Mouse (Mus musculus) cerebellum, adult 8-10 months (tissue): ENCODE measurements around the gene Jag1.

ENCODE experiments used
- DNase-seq: peaks from one replicate; pipeline ENCODE4 v3.0.0; 2022

The Jag1 gene

DNA sequence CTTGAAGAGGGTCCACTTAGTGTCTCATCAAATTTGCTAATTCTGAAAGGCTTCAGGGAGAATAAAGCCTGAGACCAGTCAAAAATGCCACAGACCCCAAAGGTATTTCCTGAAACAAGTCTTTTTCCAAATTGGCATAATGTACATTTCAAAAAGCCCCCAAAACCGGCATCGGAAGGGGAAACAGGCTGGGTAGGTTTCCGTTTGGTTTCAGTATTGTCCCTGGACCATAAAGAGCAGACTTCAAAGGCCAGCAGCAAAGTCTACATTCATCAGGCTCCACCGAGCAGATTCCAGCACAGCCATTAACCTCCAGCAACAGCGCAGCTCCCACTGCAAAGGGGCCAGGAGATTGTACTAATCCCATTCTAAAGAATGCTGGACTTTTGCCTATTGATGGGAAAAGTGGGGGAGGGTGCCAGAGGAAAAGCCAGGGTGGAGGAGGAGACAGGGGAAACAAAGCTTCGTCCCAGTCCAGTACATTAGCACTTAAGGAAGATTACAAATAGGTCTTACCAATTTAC lies 17.2 kb downstream of the Jag1 start:
- no peak for DNase-seq

DNA sequence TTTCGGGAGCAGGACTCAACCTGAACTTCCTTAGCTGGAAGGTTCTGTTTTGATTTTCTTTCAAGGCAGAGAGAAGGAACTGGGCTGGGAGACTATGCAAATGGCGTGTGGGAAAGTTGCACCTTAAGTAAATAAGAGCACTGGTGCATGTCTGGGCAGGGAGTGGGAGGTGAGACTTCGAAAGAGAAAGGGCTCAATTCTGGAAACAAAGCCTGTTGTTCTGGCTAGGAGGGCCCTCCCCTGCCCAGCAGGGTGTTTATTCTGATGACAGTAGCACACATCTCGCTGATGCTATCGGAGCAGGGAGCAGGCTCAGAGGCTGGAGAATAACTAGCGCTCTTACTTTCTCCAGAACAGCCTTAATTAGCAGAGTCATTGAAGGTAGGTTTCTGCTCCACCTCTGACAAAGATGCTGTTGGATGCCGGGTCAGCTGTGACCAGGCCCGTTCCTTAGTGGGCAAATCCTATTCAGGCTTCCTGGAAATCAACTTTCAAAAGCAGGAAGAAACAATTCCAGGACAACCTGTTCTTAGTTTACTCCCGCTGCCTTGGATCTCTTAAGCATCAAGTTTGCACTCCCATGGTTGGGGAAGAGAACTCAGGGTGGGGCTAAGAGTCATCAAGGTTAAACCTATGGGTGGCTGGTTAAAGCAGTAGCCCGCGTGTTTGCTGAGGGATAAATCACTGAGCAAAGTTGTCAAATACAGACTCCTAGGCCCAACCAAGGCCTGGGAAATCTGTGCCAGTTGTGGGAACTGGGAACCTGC lies 18.0 kb downstream of the Jag1 start:
- DNase-seq, result no peak

DNA sequence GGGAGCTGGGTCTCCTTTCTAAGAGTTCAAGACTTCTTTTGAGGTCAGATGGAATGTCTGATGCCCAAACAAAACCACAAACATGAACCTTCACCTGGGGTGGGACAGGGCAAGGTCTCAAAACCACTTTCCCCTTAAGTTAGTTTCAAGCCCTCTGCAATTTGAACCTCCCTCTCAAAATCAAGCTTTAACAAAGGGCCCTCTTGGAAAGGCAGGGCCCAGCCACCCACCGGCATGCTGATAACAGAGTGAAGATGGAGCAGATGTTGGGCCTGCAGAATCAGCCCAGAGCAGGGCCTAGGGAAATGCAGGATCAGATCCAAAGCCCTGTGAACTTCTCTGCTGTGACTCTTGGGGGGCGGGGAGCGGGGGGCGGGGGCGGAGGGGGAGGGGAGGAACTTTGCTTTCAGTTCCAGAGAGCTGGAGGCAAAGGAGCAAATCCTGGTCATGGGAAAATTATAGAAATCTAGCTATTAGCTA lies 19.4 kb downstream of the Jag1 start:
- no peak for DNase-seq

DNA sequence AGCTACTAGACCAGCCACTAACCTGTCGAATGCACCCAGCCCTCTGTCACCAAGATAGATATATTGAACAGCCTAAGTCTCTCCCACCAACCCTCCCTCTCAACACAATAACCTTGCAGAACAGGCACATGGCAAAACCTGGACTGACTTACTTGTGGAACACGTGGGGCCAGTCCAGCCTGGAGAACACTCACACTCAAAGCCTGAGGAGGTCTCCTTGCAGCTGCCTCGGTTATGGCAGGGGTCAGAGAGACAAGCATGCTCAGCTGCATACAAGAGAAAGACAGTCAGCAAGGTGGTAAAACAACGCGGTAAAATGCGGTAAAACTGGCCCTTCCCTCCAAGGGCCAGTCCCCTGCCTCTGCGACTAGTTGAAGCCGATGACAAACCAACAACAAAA lies 22.1 kb downstream of the Jag1 start:
- DNase-seq, result no peak

DNA sequence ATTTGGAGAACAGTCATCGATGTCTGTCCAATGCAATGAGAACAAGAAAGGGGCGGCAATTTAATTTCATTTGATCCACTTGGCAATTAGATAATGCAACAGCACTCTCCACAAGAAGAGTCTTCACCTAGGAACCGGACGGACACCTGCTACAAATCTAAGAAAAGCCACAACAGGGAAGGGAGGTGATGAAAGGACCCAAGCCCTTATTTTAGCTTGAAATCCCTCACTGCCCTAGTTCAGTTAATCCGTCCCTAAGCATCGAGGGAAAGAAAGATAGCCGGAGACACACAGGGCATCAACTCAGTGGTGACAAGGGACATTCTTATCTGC lies 23.2 kb downstream of the Jag1 start:
- no peak for DNase-seq

DNA sequence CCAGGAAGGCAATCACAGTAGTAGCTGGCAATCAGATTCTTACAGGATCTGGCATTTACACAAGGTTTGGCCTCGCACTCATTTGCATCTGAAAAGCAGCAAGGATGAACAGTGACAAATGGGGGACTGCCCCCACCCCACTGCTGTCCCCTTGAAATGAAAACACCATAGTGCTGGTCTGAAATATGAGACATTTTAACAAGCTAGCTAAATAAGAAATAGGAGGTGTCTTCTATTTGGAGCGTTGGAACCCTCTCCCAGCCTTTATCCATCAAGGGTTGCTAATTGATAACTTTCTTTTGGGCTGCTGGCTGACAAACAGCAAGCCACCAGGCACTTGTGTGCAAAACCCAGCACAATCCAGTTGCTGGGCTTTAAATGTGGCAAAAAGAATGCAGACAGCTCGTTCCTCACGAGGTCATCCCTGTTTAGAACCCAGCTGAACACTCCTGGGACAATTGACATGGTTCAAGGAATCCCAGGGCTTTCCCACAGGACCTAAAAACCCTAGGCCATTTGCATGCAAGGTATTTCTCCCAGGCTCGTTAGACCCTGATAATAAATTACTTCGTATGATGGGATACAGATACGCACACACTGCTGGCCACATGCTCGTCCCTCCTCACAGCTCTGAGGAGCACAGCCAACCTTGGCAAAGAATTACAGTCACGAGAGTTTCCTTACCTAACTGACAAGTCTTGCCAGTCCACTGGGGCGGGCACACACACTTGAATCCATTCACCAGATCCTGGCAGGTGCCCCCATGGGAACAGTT lies 23.7 kb downstream of the Jag1 start:
- no peak for DNase-seq

DNA sequence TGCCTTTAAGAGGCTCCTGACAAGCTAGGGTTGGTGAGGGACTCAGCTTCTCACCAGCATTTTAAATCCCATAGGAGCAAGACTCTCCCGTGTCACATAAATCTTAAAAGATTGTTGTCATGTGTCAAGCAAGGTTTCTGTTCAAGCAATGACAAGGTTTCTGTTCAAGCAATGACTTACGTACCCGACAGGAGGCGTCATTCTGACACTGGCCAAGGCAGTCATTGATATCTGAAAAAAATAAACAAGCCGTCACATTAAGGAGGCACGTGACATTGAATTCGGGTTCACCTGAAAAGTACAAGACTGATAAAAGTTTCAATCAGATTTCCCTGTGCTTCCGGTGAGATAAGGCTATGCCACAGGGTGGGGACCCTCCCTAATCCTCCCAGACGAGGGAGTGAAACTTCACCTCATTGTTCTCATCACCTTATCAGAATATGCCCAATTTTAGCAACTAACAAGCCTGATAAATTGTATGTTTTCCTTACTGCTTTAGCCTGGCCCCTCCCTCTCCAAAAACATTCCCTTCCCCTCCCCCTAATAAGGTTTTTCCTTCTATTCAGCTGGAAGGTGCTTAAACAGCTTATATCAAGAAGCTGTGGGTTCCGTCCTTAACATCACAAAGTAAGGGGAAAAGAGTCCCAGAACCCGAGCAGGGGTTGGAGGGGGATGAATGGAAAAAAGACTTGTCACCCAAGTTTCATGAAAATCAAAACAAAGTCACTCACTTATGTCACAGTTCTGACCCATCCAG lies 24.5 kb downstream of the Jag1 start:
- no peak for DNase-seq

DNA sequence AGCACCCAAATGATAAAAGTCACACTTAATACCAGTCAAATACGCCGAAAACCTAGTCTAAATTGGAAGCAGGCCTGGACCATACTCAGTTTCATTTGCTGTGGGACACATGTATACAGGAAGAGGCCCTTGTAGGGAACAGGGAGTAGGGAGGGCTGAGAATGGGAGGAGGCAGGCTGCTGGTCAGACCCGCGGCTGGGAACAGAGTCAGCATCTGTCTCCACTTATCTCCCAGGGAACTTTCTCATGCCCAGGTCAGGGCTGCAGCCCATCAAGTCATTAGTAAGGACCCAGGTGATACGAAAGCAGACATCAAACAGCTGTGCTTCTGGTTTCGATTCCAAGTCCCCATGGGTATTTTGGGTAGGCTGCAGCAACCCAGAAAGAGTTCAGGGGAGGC lies 28.7 kb downstream of the Jag1 start:
- DNase-seq, result no peak

DNA sequence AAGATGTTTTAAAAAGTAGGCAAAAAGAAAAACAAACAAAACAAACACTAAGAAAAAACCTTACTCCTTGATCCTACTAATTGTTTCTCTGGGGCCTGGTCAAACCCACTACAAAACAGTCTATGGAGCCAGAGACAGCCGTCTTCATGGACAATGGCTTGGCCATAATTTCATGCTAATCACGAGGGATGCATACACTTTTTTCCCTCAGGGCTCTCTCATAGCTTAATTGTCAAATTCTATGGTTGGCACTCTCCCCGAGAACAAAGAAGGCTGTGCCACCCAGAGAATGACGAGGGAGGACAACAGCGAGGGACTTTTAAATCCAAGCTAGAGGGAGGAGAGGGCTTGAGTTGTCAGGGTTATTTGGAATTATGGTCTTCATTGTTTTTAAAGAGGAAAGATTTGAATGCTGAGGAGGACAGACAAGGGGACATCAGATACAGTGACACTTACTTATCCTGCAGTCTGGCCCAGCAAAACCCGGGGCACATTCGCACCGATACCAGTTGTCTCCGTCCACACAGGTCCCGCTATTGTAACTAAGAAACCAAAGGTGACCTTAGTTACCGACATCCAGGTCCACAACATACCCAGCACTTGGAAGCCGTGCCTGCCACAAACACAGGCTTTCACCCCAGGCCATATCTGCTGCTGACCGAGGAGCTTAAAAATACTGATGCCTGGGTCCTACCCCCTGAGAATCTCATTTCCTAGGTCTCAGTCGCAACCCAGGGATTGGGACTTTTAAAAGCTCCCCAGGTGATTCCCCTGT lies 29.6 kb downstream of the Jag1 start:
- DNase-seq, result no peak

DNA sequence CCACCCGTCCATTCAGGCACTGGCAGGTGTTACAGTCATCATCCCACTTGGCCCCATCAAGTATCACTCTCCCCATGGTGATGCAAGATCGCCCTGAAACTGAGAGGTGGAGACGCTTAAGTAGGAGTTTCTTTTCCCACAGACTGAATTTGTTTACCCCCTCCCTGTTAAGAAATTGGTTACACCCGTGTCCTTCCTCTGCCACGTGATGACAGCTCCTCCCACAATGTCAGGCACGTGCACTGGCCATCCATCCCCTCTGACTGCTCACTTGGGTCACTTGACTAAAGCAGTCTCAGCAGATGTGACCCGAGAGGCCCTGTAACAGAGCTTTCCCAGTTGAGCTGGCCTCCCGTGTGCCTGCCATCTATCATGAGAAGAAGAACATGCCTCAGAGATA lies 31.2 kb downstream of the Jag1 start:
- no peak for DNase-seq

DNA sequence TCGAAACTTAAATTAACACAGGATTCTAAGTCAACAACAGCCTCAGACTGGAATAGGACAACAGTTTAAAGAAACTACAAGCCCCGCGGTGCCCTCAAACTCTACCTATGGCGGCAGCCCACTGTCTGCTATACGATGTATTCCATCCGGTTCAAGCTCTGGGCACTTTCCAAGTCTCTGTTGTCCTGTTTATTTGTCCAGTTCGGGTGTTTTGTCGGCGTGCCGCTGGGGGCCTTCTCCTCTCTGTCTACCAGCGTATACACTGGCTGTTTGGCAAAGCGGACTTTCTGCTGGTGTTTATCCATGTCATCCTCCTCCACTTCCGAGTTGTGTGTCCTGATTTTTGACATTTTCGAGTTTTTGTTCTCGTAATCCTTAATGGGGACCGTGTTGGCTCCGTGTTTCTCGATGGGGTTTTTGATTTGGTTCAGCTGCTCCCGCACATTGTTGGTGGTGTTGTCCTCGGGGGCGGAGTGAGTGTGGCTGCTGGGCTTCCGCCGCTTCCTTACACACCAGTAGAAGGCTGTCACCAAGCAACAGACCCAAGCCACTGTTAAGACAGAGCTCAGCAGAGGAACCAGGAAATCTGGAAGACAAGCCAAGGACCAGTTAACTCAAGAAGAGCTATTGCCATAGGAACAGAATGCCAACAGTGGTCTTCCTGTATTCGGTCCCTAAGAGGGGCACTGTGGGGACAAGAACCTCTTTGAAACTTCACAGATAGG lies 33.4 kb downstream of the Jag1 start:
- no peak for DNase-seq

DNA sequence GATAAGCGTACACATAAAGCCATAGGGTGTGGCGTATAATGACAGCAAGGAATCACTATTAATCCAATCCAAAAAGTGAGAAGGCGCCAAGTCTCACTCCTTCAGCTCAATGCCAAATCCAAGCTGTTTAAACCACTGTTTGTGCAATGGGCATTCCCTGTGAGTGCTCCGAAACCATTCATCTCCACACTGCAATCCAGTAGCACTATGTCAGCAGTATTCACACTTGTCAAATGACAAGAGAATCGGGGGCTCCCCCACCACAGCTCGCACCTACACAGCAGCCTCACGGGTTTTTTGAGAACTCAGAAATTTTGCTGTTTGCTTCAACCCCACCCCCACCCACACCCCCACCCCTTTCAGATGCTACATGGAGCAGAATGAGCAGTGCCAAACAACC lies 35.4 kb downstream of the Jag1 start:
- DNase-seq, result no peak

DNA sequence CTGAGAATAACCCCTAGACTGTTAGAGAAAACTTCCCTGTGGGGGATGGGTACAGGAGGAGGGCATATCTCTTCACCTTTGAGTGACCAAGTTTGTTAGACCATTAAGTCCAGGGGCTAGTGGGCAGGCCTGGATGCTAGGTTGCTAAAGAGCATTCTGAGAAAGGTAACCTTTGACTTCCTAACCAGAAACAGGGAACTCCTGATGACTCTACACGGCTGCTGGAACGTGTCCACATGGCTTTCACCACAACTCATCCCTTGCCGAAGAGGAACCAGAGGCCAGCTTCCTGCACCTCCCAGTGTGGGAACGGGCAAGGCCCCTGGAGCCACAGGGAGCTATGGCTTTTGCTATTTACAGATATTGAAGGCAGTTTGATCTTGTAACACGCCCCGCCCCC lies 36.0 kb downstream of the Jag1 start:
- DNase-seq, result no peak

DNA sequence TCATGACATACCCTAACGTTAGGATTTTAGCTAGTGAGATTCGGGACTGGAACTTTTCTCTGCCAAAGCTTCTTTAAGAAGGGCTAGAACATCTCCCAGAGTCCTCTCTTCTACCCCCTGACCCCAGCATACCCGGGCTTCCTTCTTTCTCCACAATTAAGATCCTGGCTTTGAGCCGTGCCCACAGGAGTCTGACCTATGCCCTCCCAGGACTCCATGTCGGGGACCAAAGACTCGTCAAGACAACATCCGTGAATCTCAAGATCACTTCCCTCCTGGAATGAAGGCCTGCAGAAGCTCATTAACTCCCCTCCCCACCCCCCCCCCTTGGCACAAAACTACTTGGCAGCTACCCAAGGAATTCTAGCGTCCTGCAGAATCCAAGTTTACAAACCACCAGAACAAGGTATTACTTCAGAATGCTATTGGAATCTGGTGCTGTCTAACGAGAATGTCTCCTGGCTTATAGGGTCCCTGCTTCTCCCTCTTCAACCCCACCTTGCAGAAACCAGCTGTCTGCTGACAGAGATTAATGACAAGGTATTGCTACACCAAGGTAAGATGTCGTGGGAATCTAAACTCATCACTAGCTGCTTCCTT lies 36.6 kb downstream of the Jag1 start:
- DNase-seq, result no peak

DNA sequence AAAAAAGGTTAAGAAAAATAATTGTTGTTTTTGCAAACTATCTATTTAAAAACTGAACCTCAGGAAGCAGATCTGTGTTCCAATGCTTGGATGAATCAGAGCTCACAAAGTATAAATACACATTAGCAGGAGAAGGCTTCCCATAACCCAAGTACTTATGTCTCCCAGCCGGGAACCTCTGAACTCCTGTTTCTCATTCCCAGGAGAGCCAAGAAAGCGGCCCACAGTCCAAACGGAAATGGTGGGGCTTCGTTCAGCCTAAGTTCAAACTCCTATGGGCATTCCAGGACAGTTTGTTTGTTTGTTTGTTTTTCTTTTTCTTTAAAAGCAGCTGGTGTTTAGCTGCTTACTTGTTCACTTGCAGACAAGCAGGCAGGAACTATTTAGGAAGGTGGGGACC lies 37.7 kb downstream of the Jag1 start:
- no peak for DNase-seq

DNA sequence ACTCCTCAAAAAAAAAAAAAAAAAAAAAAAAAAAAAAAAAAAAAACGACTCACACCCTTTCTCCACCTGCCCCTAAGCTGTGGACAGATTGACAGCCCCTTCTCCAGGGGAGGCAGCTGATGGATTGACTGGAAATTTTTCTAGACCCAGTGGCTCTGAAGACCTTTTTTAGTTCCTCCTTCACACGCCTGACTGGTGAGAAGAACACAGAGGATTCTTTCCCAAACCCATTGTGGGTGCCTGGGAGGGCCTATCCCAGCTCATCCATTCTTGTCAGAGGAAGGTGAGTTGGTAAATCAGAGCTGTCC lies 42.2 kb downstream of the Jag1 start:
- DNase-seq, result no peak

DNA sequence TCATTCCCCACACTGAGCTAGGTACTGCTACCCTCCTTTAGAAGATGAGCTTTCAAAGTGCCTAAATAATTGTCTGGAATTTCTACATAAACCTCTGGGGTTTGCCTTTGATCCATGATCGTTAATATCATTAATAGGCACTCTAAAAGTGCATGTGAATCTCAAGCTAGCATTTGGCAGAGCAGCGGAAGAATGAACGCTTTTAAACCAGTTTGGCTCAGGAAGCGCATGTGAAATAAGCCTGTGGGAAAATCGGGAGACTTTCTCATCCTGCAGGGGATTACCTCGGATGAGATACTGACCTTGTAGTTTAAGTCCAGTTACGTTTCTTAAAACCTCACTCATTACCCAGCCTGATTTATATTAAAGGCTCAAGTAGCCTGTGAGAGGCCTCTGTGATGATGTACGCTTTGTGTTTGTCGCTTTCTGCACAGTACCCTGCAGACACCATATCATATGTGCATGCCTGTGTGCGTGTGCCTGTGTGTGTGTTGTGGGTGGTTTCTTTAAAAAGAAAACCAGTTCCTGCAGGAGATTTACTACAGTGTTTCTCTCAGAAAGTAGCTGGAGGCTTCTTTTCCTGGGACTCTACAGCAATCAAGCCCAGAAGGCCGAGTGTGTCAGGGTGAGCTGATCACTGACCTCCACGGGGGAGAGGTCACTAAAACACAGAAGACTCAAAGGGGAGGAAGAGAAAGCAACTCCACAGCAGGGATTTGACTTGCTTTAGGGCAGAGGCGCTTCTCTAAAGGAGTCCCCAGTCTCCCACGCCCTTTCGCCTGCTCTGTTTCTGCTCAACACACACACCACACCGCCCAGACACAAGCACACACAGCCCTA lies 42.8 kb downstream of the Jag1 start:
- no peak for DNase-seq

DNA sequence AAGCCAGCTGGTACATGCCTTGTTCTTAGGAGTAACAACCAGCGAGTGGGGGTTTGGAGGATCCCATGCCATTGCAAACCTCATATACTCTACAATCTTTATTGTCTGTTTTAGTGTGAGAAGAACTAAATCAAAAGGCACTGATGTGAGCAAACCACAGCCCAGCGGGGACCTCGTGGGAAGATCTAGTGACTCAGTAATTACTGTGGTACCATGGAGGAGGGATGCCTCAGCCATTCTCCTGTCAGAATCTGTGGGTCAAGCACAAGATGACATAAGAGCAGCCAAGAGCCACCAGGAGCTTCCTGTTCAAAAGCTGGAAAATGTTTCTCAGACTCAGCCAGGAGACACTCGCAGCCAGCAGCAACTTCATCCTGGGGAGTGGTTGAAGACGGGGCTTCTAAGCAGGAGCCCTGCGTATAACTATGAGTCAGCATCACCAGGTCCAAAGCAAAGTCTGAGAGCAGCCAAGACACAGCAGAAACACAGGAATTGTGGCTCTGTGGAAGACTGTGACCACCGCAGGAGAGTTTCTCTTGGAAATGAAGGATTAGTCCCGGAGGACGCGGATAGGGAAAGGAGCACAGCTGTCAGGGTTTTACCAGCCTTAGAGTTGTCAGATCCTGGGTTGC lies 48.8 kb downstream of the Jag1 start:
- DNase-seq, result no peak

DNA sequence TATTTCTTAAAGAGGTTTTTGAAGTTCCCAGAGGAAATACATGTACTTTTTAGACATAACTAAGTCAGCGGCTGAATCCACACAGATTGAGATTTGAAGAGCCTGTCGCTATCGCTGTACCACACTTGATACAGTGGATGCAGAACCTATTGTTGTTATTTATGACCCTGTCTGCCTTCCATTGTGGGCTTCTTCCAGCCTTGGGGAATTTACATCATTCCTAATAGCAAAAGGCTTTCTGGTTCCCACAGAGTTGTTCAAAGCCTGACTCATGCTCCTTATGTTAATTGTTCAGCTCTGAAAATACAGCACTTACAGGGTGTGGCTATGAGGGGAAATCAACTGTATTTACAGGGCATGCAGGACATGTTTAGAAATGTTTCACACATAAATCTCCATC lies 51.9 kb downstream of the Jag1 start:
- DNase-seq, result no peak

DNA sequence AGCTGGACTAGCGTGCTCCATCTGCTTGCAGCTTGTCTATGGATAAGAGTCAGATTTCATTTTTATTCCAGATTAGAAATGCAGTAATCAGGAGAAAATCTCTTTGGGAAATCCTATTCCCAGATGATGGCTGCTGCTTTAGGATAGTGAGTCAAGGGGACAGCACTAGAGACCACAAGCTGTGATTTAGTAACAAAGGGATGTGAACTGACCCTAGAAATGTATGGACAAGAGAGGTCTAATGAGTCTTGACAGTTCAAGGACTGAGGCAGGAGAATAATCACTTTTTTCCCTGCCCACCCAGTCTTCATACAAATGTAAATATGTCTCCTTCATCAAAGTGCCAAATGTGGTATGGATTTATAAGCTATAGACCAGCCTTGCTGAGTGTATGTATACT lies 52.6 kb downstream of the Jag1 start:
- no peak for DNase-seq
